20 mouse cellular contexts compared by ENCODE assay signal in the genomic region with DNA sequence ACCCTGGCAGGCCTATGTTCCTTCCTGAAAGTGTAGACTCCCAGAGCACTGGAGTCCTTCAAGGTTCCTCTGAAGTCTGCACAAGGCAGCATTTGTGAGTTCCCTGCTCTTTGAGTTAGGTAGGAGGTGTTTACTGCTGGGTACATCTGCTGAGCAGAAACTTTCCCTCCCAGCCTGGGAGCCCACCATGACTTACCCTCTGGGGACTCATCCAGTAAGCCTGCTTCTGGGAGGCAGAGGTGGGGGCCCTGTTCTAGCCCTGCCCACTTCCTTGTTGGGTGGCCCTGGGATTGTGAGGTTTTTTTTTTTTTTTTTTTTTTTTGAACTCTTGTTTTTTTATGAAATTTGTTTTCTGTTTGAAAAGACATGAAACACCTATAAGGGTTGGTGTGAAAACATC. TPM values are rescaled to one million over a fixed set of nuclear protein-coding genes. Genes with fewer than 3 reads are reported as not detected.
A peak's percentile ranks its signal among the peaks of the same experiment; 100 is the strongest.
DNase-seq lines count a peak whose midpoint lies in the region; ATAC-seq lines count a peak whose summit lies in the region.
"Had no signal": no experiment of that assay in that cellular context is flagged by ENCODE, and none has a peak within 500 bp of the region (broad histone marks: within the 10 kb centered on the region; RNA-seq: fewer than 3 reads in every experiment).

No protein-coding gene starts in this region.

- no peak overlapping the region for H3K9ac ChIP-seq in limb, embryonic 12.5 days (replicated peaks)
- H3K9ac ChIP-seq in embryonic facial prominence, embryonic 15.5 days = no peak overlapping the region
- H3K9ac ChIP-seq: forebrain, embryonic 15.5 days; heart, embryonic 15.5 days; hindbrain, embryonic 14.5 days had no signal

- intact Hi-C loops in left cerebral cortex, postnatal 25 days (cut with DNase I) = loop anchor here (5.0 kb wide), 1 partner anchor 92 kb away; no protein-coding TSS in a partner anchor

- no peaks in the 10 kb centered on the region for H3K9me3 ChIP-seq in limb, embryonic 12.5 days
- H3K9me3 ChIP-seq in limb, embryonic 10.5 days (replicated peaks) = no peaks in the 10 kb centered on the region
- no peaks in the 10 kb centered on the region for H3K9me3 ChIP-seq in embryonic facial prominence, embryonic 15.5 days (replicated peaks)
- H3K9me3 ChIP-seq: forebrain, embryonic 15.5 days; heart, embryonic 15.5 days; hindbrain, embryonic 10.5 days had no signal

- H3K27ac ChIP-seq in limb, embryonic 12.5 days = peak overlapping the region; percentile 31; the same call in 1 of the 2 replicates
- no peak overlapping the region for H3K27ac ChIP-seq in limb, embryonic 10.5 days
- H3K27ac ChIP-seq in embryonic facial prominence, embryonic 15.5 days (replicated peaks) = 0 out of 2 replicates have a peak overlapping the region, but pooled peaks have one; percentile 13
- H3K27ac ChIP-seq: forebrain, embryonic 15.5 days; heart, adult 2 months; heart, embryonic 15.5 days; hindbrain, embryonic 10.5 days; hindbrain, embryonic 14.5 days had no signal

- no peak overlapping the region for H3K4me2 ChIP-seq in limb, embryonic 12.5 days
- H3K4me2 ChIP-seq in embryonic facial prominence, embryonic 15.5 days (replicated peaks) = no peak overlapping the region
- H3K4me2 ChIP-seq: forebrain, embryonic 15.5 days; heart, embryonic 11.5 days; heart, embryonic 15.5 days; hindbrain, embryonic 14.5 days had no signal

- H3K36me3 ChIP-seq in limb, embryonic 12.5 days = no peaks in the 10 kb centered on the region
- H3K36me3 ChIP-seq in limb, embryonic 10.5 days = no peaks in the 10 kb centered on the region
- H3K36me3 ChIP-seq in embryonic facial prominence, embryonic 15.5 days = no peaks in the 10 kb centered on the region
- H3K36me3 ChIP-seq: forebrain, embryonic 15.5 days; heart, embryonic 15.5 days; hindbrain, embryonic 10.5 days had no signal

- no peak for ATAC-seq in limb, embryonic 12.5 days (ENCODE audit: insufficient number of reproducible peaks, insufficient read depth, low FRiP score, low TSS enrichment, low read depth)
- ATAC-seq in embryonic facial prominence, embryonic 15.5 days (ENCODE audit: insufficient number of reproducible peaks, low FRiP score, low TSS enrichment, low read depth) = no peak
- 0 out of 2 replicates have a peak, but pooled peaks have one; percentile 8 for ATAC-seq in megakaryocyte, adult 5-6 weeks (ENCODE audit: poor library complexity, severe bottlenecking)
- ATAC-seq: forebrain, embryonic 15.5 days had no signal

- peaks cover 10% of the 10 kb centered on the region for H3K4me1 ChIP-seq in limb, embryonic 12.5 days (replicated peaks)
- peaks cover 18% of the 10 kb centered on the region for H3K4me1 ChIP-seq in limb, embryonic 10.5 days
- peaks cover 24% of the 10 kb centered on the region for H3K4me1 ChIP-seq in embryonic facial prominence, embryonic 15.5 days
- H3K4me1 ChIP-seq: forebrain, embryonic 15.5 days had no signal

- DNase-seq in limb, embryonic 10.5 days (ENCODE audit: low spot score) = no peak
- no peak for DNase-seq in urinary bladder, postnatal 25 days (ENCODE audit: low spot score)
- DNase-seq in left cerebral cortex, postnatal 25 days (ENCODE audit: low spot score in 2 of 2) = no peak
- no peak for DNase-seq in layer of hippocampus, postnatal 14 days (ENCODE audit: low spot score in 2 of 2)
- DNase-seq: adrenal gland, adult 2 months; adrenal gland, postnatal 25 days; cerebellum, adult 11 months; cerebellum, adult 9-10 months; cerebellum, postnatal 25 days; gastrocnemius, postnatal 10 days; heart, adult 2 months; heart, postnatal 14 days had no signal

- 0 out of 2 replicates have a peak, but pooled peaks cover 6% of the 10 kb centered on the region for H3K27me3 ChIP-seq in limb, embryonic 12.5 days
- H3K27me3 ChIP-seq in limb, embryonic 10.5 days (ENCODE audit: low read depth, poor library complexity, severe bottlenecking) = no peaks in the 10 kb centered on the region
- H3K27me3 ChIP-seq in embryonic facial prominence, embryonic 15.5 days = no peaks in the 10 kb centered on the region
- H3K27me3 ChIP-seq: forebrain, embryonic 15.5 days; heart, embryonic 15.5 days had no signal

- H3K4me3 ChIP-seq in limb, embryonic 12.5 days (replicated peaks) = no peak overlapping the region
- H3K4me3 ChIP-seq in limb, embryonic 10.5 days = no peak overlapping the region
- H3K4me3 ChIP-seq in embryonic facial prominence, embryonic 15.5 days (replicated peaks) = no peak overlapping the region
- H3K4me3 ChIP-seq: forebrain, embryonic 15.5 days; heart, adult 2 months; heart, embryonic 15.5 days; hindbrain, embryonic 10.5 days had no signal

RNA-seq across cellular contexts. Expression of gene Cd9, which starts 16.1 kb away (rescaled TPM):
- 65.5 and 71.0 TPM in 2 replicates for polyA plus RNA-seq in limb, embryonic 12.5 days (2016; fragmentation: Nextera tagmentation; extraction: Ambion mirVana)
- polyA plus RNA-seq in limb, embryonic 10.5 days (2016; fragmentation: Nextera tagmentation; extraction: Ambion mirVana) = 22.5 and 33.2 TPM in 2 replicates
- 366 and 382 TPM in 2 replicates for polyA plus RNA-seq in embryonic facial prominence, embryonic 15.5 days (2015; fragmentation: Nextera tagmentation; extraction: Ambion mirVana)
- 100 and 106 TPM in 2 replicates for total RNA-seq in megakaryocyte, adult 5-6 weeks (2015)
- 65.5 and 74.0 TPM in 2 replicates for total RNA-seq in megakaryocyte, adult 5-6 weeks (2017)
- 10 to 100 TPM; 48.6 to 56.9 TPM for total RNA-seq in left cerebral cortex, postnatal 25 days (2021)
- total RNA-seq in layer of hippocampus, postnatal 14 days (2021) = 100 to 1,000 TPM; 103 to 117 TPM

RNA-seq across cellular contexts. Expression of gene Vwf, which starts 35.9 kb away (rescaled TPM):
- 2.9 and 5.1 TPM in 2 replicates for polyA plus RNA-seq in limb, embryonic 12.5 days (2016; fragmentation: Nextera tagmentation; extraction: Ambion mirVana)
- polyA plus RNA-seq in limb, embryonic 10.5 days (2016; fragmentation: Nextera tagmentation; extraction: Ambion mirVana) = 4.5 and 5.3 TPM in 2 replicates
- 8.8 and 9.4 TPM in 2 replicates for polyA plus RNA-seq in embryonic facial prominence, embryonic 15.5 days (2015; fragmentation: Nextera tagmentation; extraction: Ambion mirVana)
- 0.18 and 1.6 TPM in 2 replicates for total RNA-seq in megakaryocyte, adult 5-6 weeks (2015)
- total RNA-seq in megakaryocyte, adult 5-6 weeks (2017) = 0.26 and 0.49 TPM in 2 replicates
- total RNA-seq in left cerebral cortex, postnatal 25 days (2021) = 10 to 100 TPM; 12.5 to 17.6 TPM
- total RNA-seq in layer of hippocampus, postnatal 14 days (2021) = 10 to 100 TPM; 29.1 to 32.8 TPM

Comparison
In these comparisons a context has a peak if more than half of its experiments do, and no peak if none do; other contexts are left out.
1. RNA of gene Vwf, which starts 35.9 kb away (total RNA-seq): 29.1 to 32.8 TPM in layer of hippocampus, postnatal 14 days and 12.5 to 17.6 TPM in left cerebral cortex, postnatal 25 days; 0.18 to 1.6 TPM in megakaryocyte, adult 5-6 weeks; every median in the first group is over 4 times any median in the second.